Mouse (Mus musculus) embryonic facial prominence, embryonic 11.5 days (tissue): ENCODE measurements at regions not wholly inside any gene's neighbourhood (a gene's known extent, or its start where the extent isn't known, plus 50 kb on each side); places are given as distances from the start of the nearest gene placed in this dataset.

ENCODE experiments used
- ATAC-seq: fragments of 200-750 bp; cut with Nextera tagmentation; replicated peaks from 2 replicates; pipeline ENCODE4 v1.8.0; 2017; ENCODE audit warnings: low read depth; ENCODE audit not compliant: insufficient number of reproducible peaks, low FRiP score, low TSS enrichment
- DNase-seq: peaks from one replicate; pipeline ENCODE4 v3.0.0-alpha.2; 2015; ENCODE audit warnings: low spot score
- H3K27ac ChIP-seq: fragments of 300-500 bp; sonication (generic); replicated peaks from 2 replicates; pipeline ENCODE4 v1.5.1; 2014; ENCODE audit warnings: mild to moderate bottlenecking, low read depth, low read length, control low read depth
- H3K27me3 ChIP-seq: fragments of 300-500 bp; sonication (generic); 2 replicates; pipeline ENCODE4 v1.6.1; 2014; ENCODE audit warnings: mild to moderate bottlenecking, low read length, moderate library complexity, mixed read lengths; ENCODE audit not compliant: control insufficient read depth, insufficient read depth
- H3K36me3 ChIP-seq: fragments of 300-500 bp; sonication (generic); replicated peaks from 2 replicates; pipeline ENCODE4 v1.6.1; 2014; ENCODE audit warnings: low read depth, mild to moderate bottlenecking, low read length, moderate library complexity, mixed read lengths; ENCODE audit not compliant: control insufficient read depth, insufficient read depth
- H3K4me1 ChIP-seq: fragments of 300-500 bp; sonication (generic); 2 replicates; pipeline ENCODE4 v1.6.1; 2014; ENCODE audit warnings: low read length, mixed read lengths; ENCODE audit not compliant: control insufficient read depth, insufficient read depth
- H3K4me2 ChIP-seq: fragments of 300-500 bp; sonication (generic); 2 replicates; pipeline ENCODE4 v1.6.1; 2014; ENCODE audit warnings: low read depth, mild to moderate bottlenecking, control low read depth, low read length, moderate library complexity
- H3K4me3 ChIP-seq: fragments of 300-500 bp; sonication (generic); 2 replicates; pipeline ENCODE4 v1.5.1; 2014; ENCODE audit warnings: low read depth, low read length, control low read depth
- H3K9ac ChIP-seq: fragments of 300-500 bp; sonication (generic); replicated peaks from 2 replicates; pipeline ENCODE4 v1.6.1; 2014; ENCODE audit warnings: mild to moderate bottlenecking, control low read depth, low read length
- H3K9me3 ChIP-seq: fragments of 300-500 bp; sonication (generic); replicated peaks from 2 replicates; pipeline ENCODE4 v1.6.1; 2016; ENCODE audit warnings: mild to moderate bottlenecking, low read length, inconsistent platforms, mixed read lengths; ENCODE audit not compliant: control insufficient read depth
- WGBS: fragments of 180-500 bp; shearing (Covaris S2); extraction: QIAGEN DNeasy Blood & Tissue Kit; methylation state at CpG from one replicate; pipeline ENCODE4 v1.1.7; 2014; 5-methylcytosine and 5-hydroxymethylcytosine counted together

DNA sequence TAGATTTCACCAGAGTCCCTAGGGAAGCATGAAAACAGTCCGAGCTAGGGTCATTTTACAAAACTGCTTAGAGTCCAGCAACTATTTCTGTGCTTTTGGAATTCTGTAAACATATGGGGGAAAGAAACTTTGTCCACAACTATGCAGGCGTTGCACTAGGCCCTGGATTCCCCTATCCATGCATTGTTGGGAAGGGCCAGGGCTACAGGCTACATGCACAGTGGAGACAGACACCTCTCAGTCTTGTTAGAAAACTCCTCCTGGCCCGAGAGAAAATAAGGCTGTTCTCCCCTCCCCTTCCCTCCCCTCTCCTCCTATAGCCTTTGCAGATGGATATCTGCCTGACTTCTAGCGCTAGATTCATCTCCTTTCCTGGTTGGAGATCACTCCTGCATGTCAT, 113.9 kb upstream of the Bmp2 start:
- Histone ChIP-seq H3K27me3 (no peaks in the 10 kb centered on the region), H3K4me2 (no peak overlapping the region), H3K4me1 (no peaks in the 10 kb centered on the region), H3K9ac (no peak overlapping the region), H3K9me3 (no peaks in the 10 kb centered on the region), H3K27ac (no peak overlapping the region), H3K4me3 (no peak overlapping the region), H3K36me3 (no peaks in the 10 kb centered on the region)
- ATAC-seq: no peak
- WGBS: 34% methylated on average over 4 of the region's 4 CpGs
- no peak for DNase-seq

DNA sequence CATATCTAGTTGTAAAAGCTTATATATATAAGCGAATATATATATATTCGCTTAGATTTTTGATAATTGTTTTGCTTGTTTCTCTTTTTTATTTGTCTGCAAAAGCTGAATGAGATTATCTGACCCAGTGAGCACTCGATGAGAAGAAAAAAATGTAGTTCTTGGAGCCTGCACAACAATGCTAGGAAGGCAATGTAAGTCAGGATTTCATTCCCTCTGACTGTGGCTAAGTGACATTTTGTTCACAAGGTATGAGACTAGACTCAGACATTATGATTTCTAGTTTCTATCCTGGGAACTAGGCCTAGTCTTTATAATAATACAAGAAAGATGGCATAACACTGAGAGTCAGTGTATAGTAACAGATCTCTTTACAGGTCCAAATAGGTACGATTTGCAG, 108.9 kb upstream of the Bmp2 start:
- no peaks in the 10 kb centered on the region for H3K9me3 ChIP-seq
- ATAC-seq (no peak), DNase-seq (no peak)
- no peaks in the 10 kb centered on the region for H3K36me3 ChIP-seq
- H3K9ac ChIP-seq: no peak overlapping the region
- no peaks in the 10 kb centered on the region for H3K27me3 ChIP-seq
- 85% methylated on average over 4 of the region's 4 CpGs for WGBS
- no peaks in the 10 kb centered on the region for H3K4me1 ChIP-seq
- H3K27ac ChIP-seq: no peak overlapping the region
- no peak overlapping the region for H3K4me3 ChIP-seq
- no peak overlapping the region for H3K4me2 ChIP-seq

DNA sequence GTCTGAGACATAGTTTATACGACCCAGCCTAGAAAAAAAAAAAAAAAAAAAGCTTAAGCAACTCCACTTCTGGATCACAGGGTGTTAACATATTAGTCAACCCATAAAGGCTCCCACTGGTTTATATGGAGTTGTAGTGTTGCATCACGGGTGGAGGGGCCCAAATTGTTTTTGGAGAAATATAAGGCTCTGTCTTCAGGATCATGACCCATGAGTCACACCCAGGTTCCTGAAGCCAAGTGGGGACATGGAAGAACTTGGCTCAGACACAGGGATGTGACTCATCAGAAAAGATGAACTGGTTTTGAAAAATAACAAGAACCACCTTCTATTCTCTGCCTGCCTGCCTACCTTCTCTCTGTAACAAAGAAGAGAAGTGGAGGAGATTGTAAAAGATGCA, 108.5 kb upstream of the Bmp2 start:
- DNase-seq: no peak
- WGBS: 80% methylated on average over 2 of the region's 2 CpGs

DNA sequence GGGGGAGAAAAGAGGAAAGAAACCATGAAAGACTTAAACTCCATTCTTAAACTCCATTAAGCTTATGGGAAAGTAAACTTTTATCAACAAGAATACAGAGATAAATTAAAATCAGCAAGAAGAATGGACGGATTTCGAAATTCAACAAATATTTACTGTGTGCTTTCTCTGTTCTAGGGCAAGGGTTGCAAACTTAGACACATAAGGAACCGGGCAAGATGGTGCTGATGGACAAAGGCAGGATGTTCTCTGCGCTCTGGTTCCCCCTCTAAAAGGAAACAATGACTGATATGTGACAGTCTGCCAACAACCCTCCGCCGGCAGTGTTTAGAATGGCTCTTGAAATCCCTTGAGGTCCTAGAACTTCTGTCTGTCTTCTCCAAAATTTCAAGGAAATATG, 99.0 kb upstream of the Bmp2 start:
- no peak overlapping the region for H3K27ac ChIP-seq

More for the DNA sequence above, 108.5 kb upstream of the Bmp2 start:
- Histone ChIP-seq H3K4me3 (no peak overlapping the region), H3K4me1 (no peaks in the 10 kb centered on the region), H3K9ac (no peak overlapping the region), H3K27ac (no peak overlapping the region), H3K4me2 (no peak overlapping the region), H3K9me3 (no peaks in the 10 kb centered on the region), H3K27me3 (no peaks in the 10 kb centered on the region), H3K36me3 (no peaks in the 10 kb centered on the region)
- ATAC-seq: no peak

DNA sequence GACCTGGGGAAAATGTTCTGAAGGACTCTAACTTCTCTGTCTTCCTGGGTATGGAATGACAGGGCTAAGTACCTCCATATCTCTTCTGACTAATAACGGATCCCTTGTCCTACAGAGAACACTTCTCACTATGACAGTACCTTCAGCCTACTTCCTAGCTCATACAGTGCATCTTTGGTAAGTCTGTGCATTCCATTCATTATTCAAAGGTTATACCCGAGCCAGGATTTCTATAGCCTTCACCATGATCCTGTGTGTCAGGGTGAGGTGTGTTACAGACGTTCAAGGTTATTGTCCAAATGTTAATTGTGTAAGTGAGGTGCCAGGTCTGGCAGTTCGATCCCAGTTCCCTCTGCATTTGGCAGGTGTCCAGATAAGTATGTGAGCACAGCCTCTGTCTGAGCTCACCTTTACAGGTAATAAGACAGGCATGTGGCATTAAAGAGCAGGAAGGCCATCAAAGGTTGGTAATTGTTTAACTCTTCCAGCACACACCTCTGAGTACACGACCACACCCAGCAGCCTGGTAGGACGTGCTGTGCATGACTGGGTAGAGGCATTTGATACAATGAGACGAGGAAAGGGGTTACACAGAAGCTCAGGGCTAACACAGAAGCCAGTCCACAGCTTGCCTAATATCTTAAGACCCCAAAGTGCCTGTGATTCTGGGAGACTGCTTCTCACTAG, 96.3 kb upstream of the Bmp2 start:
- H3K4me1 ChIP-seq: no peaks in the 10 kb centered on the region
- no peak overlapping the region for H3K4me3 ChIP-seq
- DNase-seq (no peak), ATAC-seq (no peak)
- no peak overlapping the region for H3K9ac ChIP-seq
- H3K27me3 ChIP-seq: no peaks in the 10 kb centered on the region
- no peaks in the 10 kb centered on the region for H3K9me3 ChIP-seq
- no peak overlapping the region for H3K4me2 ChIP-seq
- 73% methylated on average over 7 of the region's 7 CpGs for WGBS
- no peaks in the 10 kb centered on the region for H3K36me3 ChIP-seq
- no peak overlapping the region for H3K27ac ChIP-seq

More for the DNA sequence above, 99.0 kb upstream of the Bmp2 start:
- Histone ChIP-seq H3K27me3 (no peaks in the 10 kb centered on the region), H3K9me3 (no peaks in the 10 kb centered on the region), H3K4me1 (no peaks in the 10 kb centered on the region), H3K36me3 (no peaks in the 10 kb centered on the region), H3K9ac (no peak overlapping the region), H3K4me3 (no peak overlapping the region), H3K4me2 (no peak overlapping the region)
- no peak for DNase-seq
- WGBS: 83% methylated on average over 6 of the region's 6 CpGs
- ATAC-seq: no peak

DNA sequence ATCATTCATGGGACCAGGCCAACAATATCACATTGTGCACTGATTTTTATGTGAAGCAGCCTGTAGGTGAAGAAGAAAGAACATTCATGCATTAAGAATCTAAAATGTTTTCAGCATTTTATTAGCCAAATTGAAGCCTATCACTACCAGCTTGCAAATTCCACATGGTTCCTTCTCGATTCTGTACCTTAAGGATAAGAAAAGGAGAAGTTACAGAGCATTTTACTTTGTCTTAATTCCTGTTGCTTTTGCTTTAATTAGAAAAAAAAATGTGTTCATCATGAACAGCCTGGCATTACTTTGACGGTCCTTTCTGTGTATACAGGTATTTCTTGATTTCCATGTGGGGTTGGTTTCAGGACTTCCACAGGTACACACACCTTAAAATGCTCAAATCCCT, 95.2 kb upstream of the Bmp2 start:
- Histone ChIP-seq H3K4me2 (no peak overlapping the region), H3K9me3 (no peaks in the 10 kb centered on the region), H3K36me3 (no peaks in the 10 kb centered on the region), H3K27me3 (no peaks in the 10 kb centered on the region), H3K4me1 (no peaks in the 10 kb centered on the region), H3K9ac (no peak overlapping the region), H3K27ac (no peak overlapping the region), H3K4me3 (no peak overlapping the region)
- ATAC-seq (no peak), DNase-seq (no peak)
- WGBS: 86% methylated on average over 2 of the region's 2 CpGs

DNA sequence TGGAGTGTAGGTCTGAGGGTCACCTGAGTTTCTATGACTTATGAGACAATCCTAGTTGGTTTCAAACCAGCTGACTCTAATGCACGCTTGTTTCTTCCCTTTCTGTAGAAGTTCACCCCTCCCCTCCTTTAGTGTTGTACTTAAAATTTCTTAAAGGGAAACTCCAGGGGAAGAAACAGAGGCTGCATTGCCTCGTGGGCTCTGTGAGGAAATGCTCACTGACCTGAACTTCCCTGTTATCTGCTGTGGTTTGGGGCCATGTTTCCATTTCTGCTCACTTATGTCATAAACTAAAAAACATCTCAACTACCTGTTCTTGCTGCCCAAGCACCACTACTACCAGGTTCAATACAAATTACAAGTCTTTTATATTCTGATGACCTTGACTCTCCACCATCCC, 93.2 kb upstream of the Bmp2 start:
- WGBS: 48% methylated on average over 2 of the region's 2 CpGs
- no peaks in the 10 kb centered on the region for H3K36me3 ChIP-seq
- H3K4me2 ChIP-seq: no peak overlapping the region
- ATAC-seq (no peak), DNase-seq (no peak)
- no peaks in the 10 kb centered on the region for H3K27me3 ChIP-seq
- H3K4me1 ChIP-seq: no peaks in the 10 kb centered on the region
- no peaks in the 10 kb centered on the region for H3K9me3 ChIP-seq
- H3K9ac ChIP-seq: no peak overlapping the region
- H3K4me3 ChIP-seq: no peak overlapping the region
- H3K27ac ChIP-seq: no peak overlapping the region

DNA sequence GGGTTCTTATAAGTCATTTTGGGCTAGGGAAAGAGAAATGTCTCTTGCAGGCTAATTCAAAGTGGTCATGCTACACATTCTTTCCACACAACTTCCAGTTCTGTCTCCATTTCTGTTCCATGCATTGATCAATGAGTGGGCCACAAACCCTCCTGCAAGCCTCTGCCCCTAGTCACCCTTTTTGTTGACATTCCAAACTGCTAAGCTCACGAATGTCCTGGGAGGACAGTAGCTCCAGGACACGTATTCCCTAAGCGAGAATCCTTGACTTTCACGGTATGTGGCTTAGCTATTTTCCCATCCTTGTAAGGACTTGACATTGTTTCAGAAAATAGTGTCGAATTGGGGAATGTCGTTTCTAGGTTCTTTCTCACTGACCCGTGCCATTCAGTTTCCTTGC, 91.1 kb upstream of the Bmp2 start:
- Histone ChIP-seq H3K9me3 (no peaks in the 10 kb centered on the region), H3K27me3 (no peaks in the 10 kb centered on the region), H3K4me2 (no peak overlapping the region), H3K4me1 (no peaks in the 10 kb centered on the region), H3K36me3 (no peaks in the 10 kb centered on the region), H3K4me3 (no peak overlapping the region), H3K27ac (no peak overlapping the region), H3K9ac (no peak overlapping the region)
- 66% methylated on average over 7 of the region's 7 CpGs for WGBS
- no peak for ATAC-seq
- no peak for DNase-seq
